Mouse (Mus musculus) hindbrain, postnatal 0 days (tissue): ENCODE results near the gene Kif3a. TPM values are rescaled to one million over a fixed set of nuclear protein-coding genes. Genes with fewer than 3 reads are reported as not detected.

Experiments used
- ATAC-seq: fragments of 200-750 bp; cut with Nextera tagmentation; 2 replicates; pipeline ENCODE4 v1.8.0; 2017; ENCODE audit warnings: mild to moderate bottlenecking, moderate TSS enrichment, moderate library complexity
- DNase-seq: peaks from one replicate; pipeline ENCODE4 v3.0.0-alpha.2; 2015; ENCODE audit warnings: low spot score
- H3K27ac ChIP-seq: fragments of 300-500 bp; sonication (generic); 2 replicates; pipeline ENCODE4 v1.5.1; 2014; ENCODE audit warnings: mild to moderate bottlenecking
- H3K27me3 ChIP-seq: fragments of 300-500 bp; sonication (generic); 2 replicates; pipeline ENCODE4 v1.6.1; 2014; ENCODE audit warnings: low read length, mixed read lengths; ENCODE audit not compliant: insufficient read depth
- H3K36me3 ChIP-seq: fragments of 300-500 bp; sonication (generic); 2 replicates; pipeline ENCODE4 v1.6.1; 2014; ENCODE audit warnings: low read length, mixed read lengths; ENCODE audit not compliant: insufficient read depth
- H3K4me1 ChIP-seq: fragments of 300-500 bp; sonication (generic); 2 replicates; pipeline ENCODE4 v1.6.1; 2014; ENCODE audit warnings: antibody characterized with exemption, low read length, mixed read lengths; ENCODE audit not compliant: insufficient read depth
- H3K4me2 ChIP-seq: fragments of 300-500 bp; sonication (generic); 2 replicates; pipeline ENCODE4 v1.6.1; 2014; ENCODE audit warnings: low read depth, mild to moderate bottlenecking, low read length, moderate library complexity, mixed read lengths
- H3K4me3 ChIP-seq: fragments of 300-500 bp; sonication (generic); 2 replicates; pipeline ENCODE4 v1.5.1; 2014; ENCODE audit warnings: low read length
- H3K9ac ChIP-seq: fragments of 300-500 bp; sonication (generic); replicated peaks from 2 replicates; pipeline ENCODE4 v1.6.1; 2014; ENCODE audit warnings: mild to moderate bottlenecking, low read length, moderate library complexity, mixed read lengths
- H3K9me3 ChIP-seq: fragments of 300-500 bp; sonication (generic); 2 replicates; pipeline ENCODE4 v1.6.1; 2016; ENCODE audit warnings: low read length, mixed read lengths
- CTCF ChIP-seq: IDR thresholded peaks from 2 replicates; pipeline ENCODE4 v1.5.1; 2016; ENCODE audit warnings: antibody characterized with exemption, control low read depth, low read depth
- WGBS: fragments of 180-500 bp; shearing (Covaris S2); extraction: QIAGEN DNeasy Blood & Tissue Kit; methylation state at CpG from one replicate; pipeline ENCODE4 v1.1.7; 2014; 5-methylcytosine and 5-hydroxymethylcytosine counted together
- polyA plus RNA-seq: library from polyadenylated mRNA; unstranded; fragments of >200 nt; fragmentation: Nextera tagmentation; extraction: Ambion mirVana; gene quantifications from 2 replicates; pipeline ENCODE4 v1.2.1, GENCODE M21; 2015
- total RNA-seq: library from RNA; depleted of rRNA; stranded (reverse); fragments of >200 nt; gene quantifications from 2 replicates; pipeline ENCODE4 v1.2.3, GENCODE M21; 2014

The Kif3a gene
- total and polyA plus RNA-seq, 2 experiments from 2014 or later: 82.9 to 344 TPM

DNA sequence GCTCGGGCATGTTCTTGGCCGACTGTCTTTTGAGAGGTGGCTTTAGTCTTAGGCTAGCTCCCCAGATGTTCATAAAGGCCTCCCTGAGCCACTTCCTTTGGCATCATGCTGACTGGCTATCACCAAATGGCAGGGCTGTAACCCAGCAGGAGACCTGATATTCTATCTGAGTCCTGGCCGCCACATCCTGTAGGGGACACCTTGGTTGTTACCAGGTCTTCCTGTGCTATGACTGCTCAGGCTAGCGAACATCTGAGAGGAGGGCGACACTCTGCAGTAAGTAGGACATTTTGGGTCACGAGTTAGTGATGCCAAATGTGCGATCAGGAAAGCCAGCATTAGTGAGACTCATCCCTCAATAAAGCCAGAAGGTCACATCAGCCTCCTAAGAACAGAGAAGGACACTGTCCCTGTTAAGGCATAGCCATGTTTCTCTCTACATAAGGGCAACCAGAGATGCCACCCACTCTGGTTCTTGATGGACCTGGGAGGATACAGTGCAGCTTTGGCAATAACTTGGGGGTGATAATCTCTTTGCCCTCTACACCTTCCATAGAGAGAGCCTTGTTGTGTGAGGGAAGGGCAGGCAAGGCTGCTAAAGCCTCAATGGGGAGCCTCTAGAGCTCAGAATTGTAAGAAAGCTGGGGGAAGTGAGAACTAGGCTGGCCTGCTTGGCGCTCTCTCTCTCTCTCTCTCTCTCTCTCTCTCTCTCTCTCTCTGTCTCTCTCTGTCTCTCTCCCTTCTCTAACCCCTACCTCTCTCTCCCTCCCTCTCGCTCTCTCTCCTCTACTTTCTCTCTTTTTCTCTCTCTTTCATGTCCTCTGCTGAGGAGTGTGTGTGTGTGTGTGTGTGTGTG, 38.6 kb upstream of the Kif3a start:
- Histone ChIP-seq H3K4me1 (peaks cover 3% of the 10 kb centered on the region), H3K36me3 (peaks cover 4% of the 10 kb centered on the region), H3K9me3 (no peaks in the 10 kb centered on the region), H3K9ac (no peak overlapping the region), H3K27me3 (no peaks in the 10 kb centered on the region), H3K4me3 (no peak overlapping the region), H3K4me2 (peak overlapping the region; percentile 8; the same call in 1 of the 2 replicates), H3K27ac (no peak overlapping the region)
- WGBS: 83% methylated on average over 8 of the region's 9 CpGs
- DNase-seq (no peak), ATAC-seq (no peak)
- TF ChIP-seq CTCF: no peak

DNA sequence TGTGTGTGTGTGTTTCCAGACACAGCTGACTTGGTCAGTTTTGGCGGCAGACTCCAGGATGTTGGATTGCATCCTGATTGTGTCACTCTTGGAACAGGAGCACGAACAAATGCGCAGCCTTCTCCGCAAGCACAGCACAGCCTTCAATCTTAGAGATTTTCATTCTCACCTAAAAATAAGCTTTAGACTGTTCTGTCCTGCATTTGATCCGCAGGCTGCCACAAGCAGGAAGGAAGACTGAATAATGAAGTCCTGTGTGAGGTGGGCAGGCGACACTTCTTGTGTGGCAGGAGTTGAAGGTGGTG, 38.0 kb upstream of the Kif3a start:
- H3K9me3 ChIP-seq: no peaks in the 10 kb centered on the region
- 46% methylated on average over 6 of the region's 6 CpGs for WGBS
- no peak overlapping the region for H3K9ac ChIP-seq
- DNase-seq: peak; percentile 48
- TF ChIP-seq CTCF: no peak
- no peaks in the 10 kb centered on the region for H3K27me3 ChIP-seq
- peak overlapping the region; percentile 8; the same call in 1 of the 2 replicates for H3K4me2 ChIP-seq
- no peak; the same call in 1 of the 2 replicates for ATAC-seq
- H3K36me3 ChIP-seq: peaks cover 6% of the 10 kb centered on the region
- peak overlapping the region; percentile 54; the same call in 1 of the 2 replicates for H3K27ac ChIP-seq
- H3K4me1 ChIP-seq: peaks cover 3% of the 10 kb centered on the region; the same call in 1 of the 2 replicates
- no peak overlapping the region for H3K4me3 ChIP-seq

DNA sequence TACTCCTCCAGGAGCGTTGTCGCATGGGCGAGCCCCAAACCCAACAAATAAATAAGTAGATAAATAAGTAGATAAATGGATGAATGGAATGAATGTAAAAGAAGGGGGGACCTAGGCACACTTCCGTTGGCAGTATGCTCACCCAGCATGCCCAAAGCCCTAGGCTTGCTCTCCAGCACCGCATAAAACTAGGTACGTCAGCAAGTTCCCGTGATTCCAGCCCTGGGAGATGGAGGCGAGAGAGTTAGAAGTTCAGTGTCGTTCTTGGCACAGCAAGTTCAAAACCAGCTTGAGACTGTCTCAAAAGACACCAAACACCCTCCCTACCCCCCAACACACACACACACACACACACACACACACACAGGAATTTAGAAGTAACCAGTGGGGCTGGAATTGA, 37.2 kb upstream of the Kif3a start:
- no peak for DNase-seq
- Histone ChIP-seq H3K27ac (no peak overlapping the region), H3K36me3 (peaks cover 14% of the 10 kb centered on the region), H3K4me2 (no peak overlapping the region), H3K9ac (no peak overlapping the region), H3K27me3 (no peaks in the 10 kb centered on the region), H3K4me1 (peaks cover 3% of the 10 kb centered on the region; the same call in 1 of the 2 replicates), H3K9me3 (no peaks in the 10 kb centered on the region), H3K4me3 (no peak overlapping the region)
- no peak for ATAC-seq
- 79% methylated on average over 9 of the region's 9 CpGs for WGBS
- no peak for TF ChIP-seq CTCF

DNA sequence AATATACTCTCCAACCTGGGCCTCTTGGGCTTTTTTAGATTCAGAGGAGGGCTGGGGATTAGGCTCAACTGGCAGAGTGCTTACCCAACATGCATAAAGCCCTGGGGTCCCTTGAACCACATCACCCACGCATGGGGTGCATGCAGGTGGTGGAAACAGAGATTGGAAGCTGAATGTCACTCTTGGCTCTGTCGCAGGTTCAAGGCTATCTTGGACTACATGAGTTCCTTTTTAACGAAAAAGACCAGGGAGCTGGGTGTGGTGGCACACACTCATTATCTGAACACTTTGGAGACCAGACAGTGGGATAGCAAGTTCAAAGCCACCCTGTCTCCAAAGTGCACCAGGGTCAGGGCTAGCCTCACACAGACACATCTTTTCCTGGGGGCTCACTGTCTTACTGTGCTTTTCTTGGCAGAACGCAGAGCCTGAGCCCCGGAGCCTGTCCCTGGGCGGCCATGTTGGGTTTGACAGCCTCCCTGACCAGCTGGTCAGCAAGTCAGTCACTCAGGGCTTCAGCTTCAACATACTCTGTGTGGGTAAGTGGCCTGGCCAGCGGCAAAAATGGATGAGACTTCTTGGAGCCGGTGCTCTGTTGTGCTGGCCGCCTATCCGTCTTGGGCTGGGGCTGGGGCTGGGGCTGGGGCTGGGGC, 35.5 kb upstream of the Kif3a start:
- no peak for ATAC-seq

DNA sequence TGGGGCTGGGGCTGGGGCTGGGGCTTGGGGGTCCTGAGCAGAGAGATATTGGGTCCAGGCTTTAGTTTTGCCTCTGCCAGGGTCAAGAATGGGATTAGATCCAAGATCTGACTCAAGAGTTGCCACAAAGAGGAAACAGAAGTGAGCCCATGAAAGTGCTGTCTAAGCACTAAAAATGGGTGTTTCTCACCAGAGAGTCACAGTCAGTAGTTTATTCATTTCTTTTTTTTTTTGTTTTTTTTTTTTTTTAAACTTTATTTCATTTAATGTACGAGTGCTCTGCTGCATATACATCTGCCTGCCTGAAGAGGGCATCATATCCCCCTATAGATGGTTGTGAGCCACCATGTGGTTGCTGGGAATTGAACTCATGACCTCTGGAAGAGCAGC, 35.0 kb upstream of the Kif3a start:
- H3K9me3 ChIP-seq: no peaks in the 10 kb centered on the region
- no peaks in the 10 kb centered on the region; the same call in 1 of the 2 replicates for H3K4me1 ChIP-seq
- no peak overlapping the region for H3K4me3 ChIP-seq
- 85% methylated on average over 1 of the region's 1 CpGs for WGBS
- ATAC-seq (no peak), DNase-seq (no peak)
- H3K4me2 ChIP-seq: no peak overlapping the region
- peaks cover 32% of the 10 kb centered on the region for H3K36me3 ChIP-seq
- H3K27ac ChIP-seq: no peak overlapping the region
- H3K27me3 ChIP-seq: no peaks in the 10 kb centered on the region
- H3K9ac ChIP-seq: no peak overlapping the region
- no peak for TF ChIP-seq CTCF

More for the DNA sequence above, 35.5 kb upstream of the Kif3a start:
- H3K9me3 ChIP-seq: no peaks in the 10 kb centered on the region
- no peak for TF ChIP-seq CTCF
- DNase-seq: no peak
- no peak overlapping the region for H3K27ac ChIP-seq
- H3K9ac ChIP-seq: no peak overlapping the region
- H3K36me3 ChIP-seq: peaks cover 27% of the 10 kb centered on the region
- no peak overlapping the region for H3K4me2 ChIP-seq
- WGBS: 91% methylated on average over 10 of the region's 10 CpGs
- H3K4me3 ChIP-seq: no peak overlapping the region
- H3K4me1 ChIP-seq: no peaks in the 10 kb centered on the region; the same call in 1 of the 2 replicates
- no peaks in the 10 kb centered on the region for H3K27me3 ChIP-seq

DNA sequence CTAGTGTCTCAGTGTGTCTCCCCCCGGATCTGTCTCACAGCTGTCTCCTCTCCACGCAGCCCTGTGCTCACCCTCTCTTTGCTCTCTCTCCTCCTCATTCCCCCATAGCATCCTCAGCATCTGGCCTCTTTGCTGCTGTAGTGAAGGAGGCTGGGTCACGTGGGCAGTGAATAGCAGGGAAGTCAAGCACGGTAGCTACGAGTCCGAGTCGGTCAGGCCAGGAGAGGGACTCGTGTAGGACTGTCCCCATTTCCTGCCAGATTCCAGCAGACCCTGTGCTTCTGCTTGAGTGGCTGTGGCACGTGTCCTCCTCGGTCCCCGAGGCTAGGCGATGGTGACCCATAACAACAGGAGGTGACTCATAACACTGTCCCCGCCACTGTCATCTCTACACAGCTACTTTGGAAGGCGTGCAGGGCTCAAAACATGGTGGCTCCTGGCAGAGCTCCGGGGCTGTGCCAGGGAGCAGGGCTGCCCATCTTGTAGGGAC, 28.1 kb upstream of the Kif3a start:
- Histone ChIP-seq H3K36me3 (peaks cover 33% of the 10 kb centered on the region), H3K4me2 (0 out of 2 replicates have a peak overlapping the region, but pooled peaks have one; percentile 16), H3K4me1 (no peaks in the 10 kb centered on the region), H3K9ac (no peak overlapping the region), H3K9me3 (no peaks in the 10 kb centered on the region), H3K27me3 (no peaks in the 10 kb centered on the region), H3K27ac (no peak overlapping the region), H3K4me3 (no peak overlapping the region)
- DNase-seq (peak; percentile 29), ATAC-seq (peak; percentile 72)
- 36% methylated on average over 15 of the region's 15 CpGs for WGBS
- no peak for TF ChIP-seq CTCF

DNA sequence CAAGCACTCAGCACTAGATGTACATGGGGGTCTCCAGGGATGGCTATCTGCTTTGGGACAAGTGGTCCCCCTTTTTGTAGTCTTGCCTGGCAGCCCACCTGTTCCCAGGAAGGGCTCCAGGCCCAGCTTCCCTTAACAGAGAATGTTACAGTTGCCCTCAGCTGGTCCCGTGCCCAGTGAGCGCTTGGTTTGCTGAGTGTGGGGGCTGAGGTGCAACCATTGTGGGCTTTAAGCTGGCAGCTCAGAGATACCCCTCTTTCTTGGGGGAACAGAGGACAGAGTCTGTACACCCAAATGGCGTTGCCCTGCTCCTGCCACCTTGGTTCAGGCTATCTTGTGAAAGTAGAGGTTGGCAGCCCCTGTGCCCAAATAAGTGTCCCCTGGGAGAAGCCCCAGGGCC, 26.8 kb upstream of the Kif3a start:
- Histone ChIP-seq H3K4me2 (no peak overlapping the region), H3K4me1 (no peaks in the 10 kb centered on the region), H3K9me3 (no peaks in the 10 kb centered on the region), H3K27me3 (no peaks in the 10 kb centered on the region), H3K9ac (no peak overlapping the region), H3K4me3 (no peak overlapping the region), H3K36me3 (peaks cover 20% of the 10 kb centered on the region), H3K27ac (no peak overlapping the region)
- no peak for DNase-seq
- no peak for ATAC-seq
- 88% methylated on average over 3 of the region's 3 CpGs for WGBS
- TF ChIP-seq CTCF: no peak
